Mouse (Mus musculus): ENCODE results near the gene Pde1c.

Gene Pde1c

DNA sequence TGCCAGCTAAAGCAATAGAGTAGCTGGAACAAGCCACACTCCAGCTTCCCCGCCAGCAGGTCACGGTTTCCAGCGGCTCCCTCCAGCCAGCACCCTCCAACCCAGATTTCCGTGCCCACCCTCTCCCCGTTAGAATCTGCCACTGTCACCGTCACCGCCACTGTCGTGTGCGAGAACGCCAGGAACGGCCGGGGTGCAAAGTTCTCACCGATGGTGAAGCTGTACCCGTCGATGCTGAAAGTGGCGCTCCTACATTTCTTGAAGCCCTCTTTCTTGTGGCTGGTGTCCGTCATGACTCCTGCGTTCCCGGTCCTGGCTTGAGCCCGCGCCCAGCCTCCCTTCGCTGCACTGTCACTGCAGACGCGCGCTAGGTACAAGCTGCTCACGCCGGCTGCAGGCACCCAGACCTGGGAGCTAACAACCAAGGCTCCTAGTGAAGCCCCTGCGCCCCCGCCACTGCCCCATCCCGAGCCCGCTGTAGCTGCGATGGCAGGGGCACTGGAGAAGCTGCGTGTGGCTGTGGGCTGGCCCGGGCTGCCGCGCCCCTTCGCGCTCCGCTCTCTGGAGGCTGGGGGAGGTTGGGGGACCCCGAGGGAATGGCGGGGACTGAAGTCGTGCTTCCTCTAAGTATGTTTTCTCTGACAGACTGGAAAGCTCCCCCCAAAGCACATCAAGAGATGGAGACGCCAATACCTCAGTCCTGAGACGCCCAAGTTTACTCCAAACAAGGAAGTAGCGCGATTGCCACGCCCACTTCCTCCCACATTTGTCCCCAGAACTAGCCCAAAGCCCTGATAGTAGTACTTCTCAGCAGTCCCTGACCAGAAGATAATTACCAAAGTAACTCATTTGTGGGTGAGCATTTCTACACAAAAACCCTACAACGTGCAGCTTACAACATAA, at the start of gene Pde1c:
Pde1c (minus strand) TSS at position 634 of the 903 bp plus-strand sequence.
- in situ Hi-C loops (cut with MboI; ENCODE audit: unreplicated experiment in 2 of 2) = no loop called here

DNA sequence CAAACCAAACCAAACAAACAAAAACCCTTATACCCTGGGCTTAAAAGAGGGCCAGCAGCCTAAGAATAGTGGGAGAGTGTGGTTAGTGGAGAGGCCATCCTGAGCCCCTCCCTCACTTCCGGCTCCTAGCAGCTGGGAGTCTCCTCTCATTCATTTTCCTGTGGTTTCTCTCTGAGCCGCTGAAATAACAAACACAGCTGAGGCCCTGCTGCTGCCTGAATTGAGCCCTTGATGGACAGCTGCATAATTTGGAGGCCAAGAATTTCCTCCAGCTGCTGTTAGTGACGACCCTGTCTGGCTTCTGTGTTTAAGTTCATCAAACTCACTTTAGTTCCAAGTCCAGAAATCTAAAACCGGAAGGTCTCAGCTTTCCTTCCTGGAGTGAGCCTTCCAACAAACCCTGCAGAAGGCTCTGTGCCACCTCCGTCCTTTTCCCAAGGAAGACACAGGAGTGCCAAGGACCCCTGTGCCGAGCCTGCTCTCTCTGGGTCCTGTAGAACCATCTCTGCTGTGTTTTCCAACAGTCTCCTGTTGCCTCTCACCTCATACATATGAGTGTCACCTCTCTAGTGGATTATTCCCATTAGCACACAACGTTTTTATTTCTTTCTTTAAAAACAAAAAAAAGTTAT, 48.2 kb upstream of the Pde1c start:
- in situ Hi-C loops (cut with MboI; ENCODE audit: unreplicated experiment in 2 of 2) = no loop called here

DNA sequence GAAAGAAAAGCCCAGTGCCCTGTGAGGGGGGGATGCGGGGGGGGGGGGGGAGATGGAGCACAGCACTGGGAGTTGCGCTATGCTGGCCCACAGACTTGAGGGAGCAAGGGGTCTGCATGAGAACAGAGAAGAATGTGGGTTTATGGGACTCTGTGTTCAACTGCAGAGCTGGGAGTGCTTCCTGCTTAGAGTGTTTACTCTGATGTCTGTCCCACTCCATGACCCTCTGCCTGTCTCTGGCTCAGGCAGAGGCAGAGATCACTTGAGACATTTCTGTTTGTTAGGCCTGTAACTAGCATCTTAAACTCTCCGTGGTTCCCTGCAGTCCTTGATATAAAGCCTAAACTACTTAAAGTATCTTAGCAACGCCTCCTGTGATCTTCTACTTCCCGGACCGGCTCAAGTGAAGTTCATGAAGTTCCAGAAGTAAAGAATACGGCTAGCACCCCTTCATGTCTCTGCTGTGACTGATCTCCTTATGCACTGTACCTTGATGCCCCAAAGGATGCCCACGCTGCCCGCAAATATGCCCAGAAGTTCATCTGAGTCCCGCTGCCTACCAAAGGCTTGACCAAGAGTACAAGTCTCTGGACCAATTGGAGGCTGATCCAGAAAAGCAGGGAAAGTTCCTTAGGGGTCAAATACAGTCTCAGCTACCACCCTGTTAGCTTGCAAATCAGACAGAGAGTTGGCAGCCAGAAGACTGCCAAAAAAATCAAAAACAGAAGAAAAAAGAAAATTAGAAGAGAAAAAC, 47.5 kb upstream of the Pde1c start:
- in situ Hi-C loops (cut with MboI; ENCODE audit: unreplicated experiment in 2 of 2) = no loop called here

GRCm38 (mm10) chr6:56609529-56609928, 40.6 kb upstream of the Pde1c start:
- in situ Hi-C loops (cut with MboI; ENCODE audit: unreplicated experiment in 2 of 2) = loop anchor here (5.0 to 10.0 kb wide), 2 partner anchors 125 to 132 kb away; no protein-coding TSS in a partner anchor

DNA sequence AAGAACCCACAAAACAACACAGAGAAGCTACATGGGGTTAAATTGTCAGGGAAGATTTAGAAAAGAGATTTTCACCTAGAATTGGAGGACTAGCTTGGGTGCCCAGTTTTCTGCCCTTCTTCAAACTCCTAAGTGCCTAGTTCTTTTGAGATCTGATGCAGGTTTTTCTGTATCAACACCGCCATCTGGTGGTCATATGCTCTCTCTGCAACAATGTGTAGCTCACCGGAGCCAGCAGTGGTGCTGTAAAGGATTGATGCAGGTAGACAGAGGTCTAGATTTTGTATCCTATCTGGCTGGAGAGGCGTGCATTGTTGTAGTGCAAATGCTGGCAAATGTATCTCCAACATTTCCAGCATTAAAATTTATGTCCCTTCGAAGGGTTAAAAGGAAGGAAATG, 39.4 kb upstream of the Pde1c start:
- in situ Hi-C loops (cut with MboI; ENCODE audit: unreplicated experiment in 2 of 2) = loop anchor here (5.0 to 10.0 kb wide), 2 partner anchors 123 to 131 kb away; no protein-coding TSS in a partner anchor

- in situ Hi-C loops (cut with MboI; ENCODE audit: unreplicated experiment in 2 of 2) = no loop called here
These were observed 10.7 kb upstream of the Pde1c start for GRCm38 (mm10) chr6:56579568-56579967.

- in situ Hi-C loops (cut with MboI; ENCODE audit: unreplicated experiment in 2 of 2) = no loop called here
These were observed 8.0 kb downstream of the Pde1c start for GRCm38 (mm10) chr6:56560891-56561290.

GRCm38 (mm10) chr6:56560474-56560888, 8.4 kb downstream of the Pde1c start:
- in situ Hi-C loops (cut with MboI; ENCODE audit: unreplicated experiment in 2 of 2) = no loop called here

- in situ Hi-C loops (cut with MboI; ENCODE audit: unreplicated experiment in 2 of 2) = no loop called here
These were observed 10.2 kb downstream of the Pde1c start for GRCm38 (mm10) chr6:56558711-56559110.

GRCm38 (mm10) chr6:56555848-56556247, 13.1 kb downstream of the Pde1c start:
- in situ Hi-C loops (cut with MboI; ENCODE audit: unreplicated experiment in 2 of 2) = no loop called here

DNA sequence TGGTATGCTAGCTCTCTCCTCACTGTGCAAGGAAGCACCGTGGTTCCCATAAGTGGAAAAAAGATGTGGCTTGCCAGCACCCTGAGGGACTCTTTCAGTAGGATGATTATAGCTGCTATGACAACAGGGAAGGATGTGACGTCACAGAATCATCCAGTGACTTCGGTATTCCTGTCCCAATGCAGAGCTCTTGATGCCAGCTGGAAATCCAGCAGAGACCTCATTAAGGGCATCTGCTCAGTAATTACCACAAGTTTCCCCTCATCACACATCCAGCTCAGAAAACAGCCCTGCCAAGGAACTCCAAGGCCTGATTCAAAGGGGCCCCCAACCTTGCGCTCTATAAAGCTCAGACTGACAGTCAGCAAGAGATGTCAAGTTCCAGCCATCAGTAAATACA, 13.5 kb downstream of the Pde1c start:
- in situ Hi-C loops (cut with MboI; ENCODE audit: unreplicated experiment in 2 of 2) = no loop called here

GRCm38 (mm10) chr6:56551022-56551421, 17.9 kb downstream of the Pde1c start:
- in situ Hi-C loops (cut with MboI; ENCODE audit: unreplicated experiment in 2 of 2) = no loop called here

GRCm38 (mm10) chr6:56540247-56540646, 28.7 kb downstream of the Pde1c start:
- in situ Hi-C loops (cut with MboI; ENCODE audit: unreplicated experiment in 2 of 2) = no loop called here

DNA sequence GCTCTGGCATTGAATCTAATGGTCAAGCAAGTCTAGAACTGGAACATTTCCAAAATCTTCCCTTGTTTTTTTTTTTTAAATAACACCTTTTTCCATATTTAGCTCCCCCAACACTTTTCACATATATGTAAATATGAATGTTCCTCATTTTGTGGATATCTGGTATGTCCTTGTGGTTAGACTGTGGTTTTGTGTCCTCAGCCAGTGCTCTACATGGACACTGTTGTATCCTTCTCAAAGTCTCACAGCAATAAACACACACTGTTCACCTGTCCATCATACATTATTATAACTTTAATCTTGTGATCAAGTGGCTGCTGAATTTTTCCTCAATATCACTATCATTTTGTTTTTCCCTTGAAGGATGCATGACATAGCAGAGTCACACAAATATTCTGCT, 34.2 kb downstream of the Pde1c start:
- in situ Hi-C loops (cut with MboI; ENCODE audit: unreplicated experiment in 2 of 2) = no loop called here

DNA sequence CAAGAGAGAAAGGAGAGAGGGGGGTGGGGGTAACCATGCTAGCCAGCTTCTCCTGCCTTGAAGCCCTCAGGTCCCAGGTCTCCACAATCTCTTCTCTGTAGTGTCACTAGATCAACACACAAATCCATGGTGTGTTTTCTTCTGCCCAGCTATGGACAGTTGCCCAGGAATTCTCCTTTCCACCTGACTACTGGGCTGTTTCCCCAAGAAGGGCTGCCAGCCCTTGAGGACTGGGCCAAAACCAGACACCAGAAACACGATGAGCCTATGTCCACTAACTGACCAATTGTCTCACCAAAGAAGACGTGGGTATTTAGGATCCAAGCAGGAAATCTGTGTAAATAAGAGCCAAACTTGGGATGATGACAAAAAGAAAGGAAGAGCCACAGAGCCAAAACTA, 36.6 kb downstream of the Pde1c start:
- in situ Hi-C loops (cut with MboI; ENCODE audit: unreplicated experiment in 2 of 2) = no loop called here

GRCm38 (mm10) chr6:56523938-56524866, 44.7 kb downstream of the Pde1c start:
- in situ Hi-C loops (cut with MboI; ENCODE audit: unreplicated experiment in 2 of 2) = no loop called here

DNA sequence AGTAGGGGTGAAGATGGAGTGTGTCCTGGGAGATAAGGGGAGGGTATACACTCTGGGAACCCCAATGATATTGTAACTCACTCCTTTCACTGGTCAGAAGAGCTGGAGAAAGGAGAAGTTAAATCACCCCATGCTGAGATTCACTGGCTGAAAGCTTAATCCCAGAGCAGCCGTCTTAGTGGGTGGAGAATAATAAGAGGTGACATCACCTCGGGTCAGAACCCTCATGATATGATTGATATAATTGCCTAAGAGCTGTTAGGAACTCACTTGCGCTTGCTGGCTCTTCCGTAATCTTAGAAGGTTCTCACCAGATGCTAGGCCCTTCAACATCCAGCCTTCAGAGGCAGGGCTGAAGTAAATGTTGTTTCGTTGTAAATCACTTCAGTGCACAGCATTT, 79.7 kb downstream of the Pde1c start:
- in situ Hi-C loops (cut with MboI; ENCODE audit: unreplicated experiment in 2 of 2) = loop anchor here in 1 of 2 experiments (10.0 to 25.0 kb wide), 3 partner anchors 116 to 1073 kb away; no protein-coding TSS in a partner anchor

DNA sequence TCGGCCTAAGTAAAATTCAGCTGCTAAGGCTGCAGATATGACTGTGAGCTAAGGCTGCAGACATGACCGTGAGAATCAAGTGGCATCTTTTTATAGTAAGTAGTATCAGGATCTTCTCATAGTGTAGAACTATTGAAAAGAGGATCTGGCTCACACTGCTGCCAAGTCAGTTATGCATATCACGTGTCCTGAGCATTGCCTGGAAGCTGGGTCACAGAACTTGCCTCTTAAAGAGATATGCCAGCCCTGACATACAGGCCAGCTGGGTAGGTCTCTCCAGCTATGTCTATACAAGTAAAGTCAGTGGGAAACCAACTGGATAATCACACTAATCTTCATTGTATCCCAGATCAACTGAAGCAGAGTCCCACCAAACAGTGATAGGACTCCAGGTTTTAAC, 83.8 kb downstream of the Pde1c start:
- in situ Hi-C loops (cut with MboI; ENCODE audit: unreplicated experiment in 2 of 2) = loop anchor here in 1 of 2 experiments (10.0 to 25.0 kb wide), 3 partner anchors 120 to 1077 kb away; no protein-coding TSS in a partner anchor

GRCm38 (mm10) chr6:56480914-56481482, 87.9 kb downstream of the Pde1c start:
- in situ Hi-C loops (cut with MboI; ENCODE audit: unreplicated experiment in 2 of 2) = loop anchor here in 1 of 2 experiments (10.0 to 25.0 kb wide), 3 partner anchors 124 to 1081 kb away; no protein-coding TSS in a partner anchor
